Comparison of ENCODE assay signal across 24 mouse cellular contexts in the genomic region with DNA sequence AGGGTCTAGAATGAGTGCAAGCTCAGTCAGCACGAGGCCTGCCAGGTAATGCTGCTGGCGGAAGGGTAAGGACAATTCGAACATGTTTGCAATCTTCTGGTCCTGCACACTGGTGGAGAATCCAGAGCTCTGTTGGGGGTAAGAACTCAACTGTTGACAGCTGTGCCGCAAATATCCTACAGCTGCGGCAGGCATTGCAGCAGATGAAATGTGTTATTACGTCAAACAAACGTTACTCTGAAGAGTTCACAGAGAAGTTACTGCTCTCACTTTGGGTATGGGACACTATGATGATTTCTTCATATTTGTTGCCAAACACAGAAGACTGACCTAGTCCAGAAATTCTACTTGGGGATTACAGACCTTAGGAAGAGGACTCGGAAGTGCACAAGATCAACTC. TPM values are rescaled to one million over a fixed set of nuclear protein-coding genes. Genes with fewer than 3 reads are reported as not detected.
A peak's percentile ranks its signal among the peaks of the same experiment; 100 is the strongest.
DNase-seq lines count a peak whose midpoint lies in the region; ATAC-seq and TF ChIP-seq lines count a peak whose summit lies in the region.
"Had no signal": no experiment of that assay in that cellular context is flagged by ENCODE, and none has a peak within 500 bp of the region (broad histone marks: within the 10 kb centered on the region; RNA-seq: fewer than 3 reads in every experiment).

No protein-coding gene starts in this region.

- H3K36me3 ChIP-seq in embryonic facial prominence, embryonic 14.5 days (ENCODE audit: control insufficient read depth, insufficient read depth, low read length): peaks cover 59% of the 10 kb centered on the region
- peaks cover 85% of the 10 kb centered on the region for H3K36me3 ChIP-seq in embryonic facial prominence, embryonic 10.5 days (replicated peaks)
- H3K36me3 ChIP-seq in lung, embryonic 15.5 days: peaks cover 32% of the 10 kb centered on the region
- H3K36me3 ChIP-seq in lung, postnatal 0 days (ENCODE audit: insufficient read depth, low read length): no peaks in the 10 kb centered on the region
- H3K36me3 ChIP-seq: G1E had no signal

- ATAC-seq in embryonic facial prominence, embryonic 14.5 days (ENCODE audit: low read depth): no peak
- ATAC-seq in lung, embryonic 15.5 days (ENCODE audit: borderline replicate concordance, extremely low read depth, low FRiP score, low TSS enrichment): no peak
- ATAC-seq in lung, postnatal 0 days: peak; percentile 68
- ATAC-seq: activated CD4-positive, CD25-positive, alpha-beta regulatory T cell, adult 4 months; CD4-positive, CD25-positive, alpha-beta regulatory T cell, adult 4 months; forebrain, embryonic 13.5 days; forebrain, embryonic 15.5 days; forebrain, postnatal 0 days; Patski had no signal

- no peak overlapping the region for H3K4me2 ChIP-seq in embryonic facial prominence, embryonic 14.5 days (ENCODE audit: low read depth, low read length)
- no peak overlapping the region for H3K4me2 ChIP-seq in lung, embryonic 15.5 days
- H3K4me2 ChIP-seq in lung, postnatal 0 days (replicated peaks; ENCODE audit: low read depth, low read length): no peak overlapping the region
- H3K4me2 ChIP-seq: embryonic facial prominence, embryonic 13.5 days; forebrain, embryonic 13.5 days; forebrain, embryonic 15.5 days had no signal

- H3K9ac ChIP-seq in embryonic facial prominence, embryonic 14.5 days (ENCODE audit: low read depth, low read length): no peak overlapping the region
- no peak overlapping the region for H3K9ac ChIP-seq in lung, embryonic 15.5 days
- H3K9ac ChIP-seq in lung, postnatal 0 days (replicated peaks; ENCODE audit: low read depth): no peak overlapping the region
- H3K9ac ChIP-seq: embryonic facial prominence, embryonic 13.5 days; forebrain, embryonic 13.5 days; forebrain, embryonic 15.5 days; forebrain, postnatal 0 days had no signal

- H3K4me3 ChIP-seq in embryonic facial prominence, embryonic 14.5 days (ENCODE audit: low read depth, low read length): no peak overlapping the region
- H3K4me3 ChIP-seq in embryonic facial prominence, embryonic 10.5 days: no peak overlapping the region
- no peak overlapping the region for H3K4me3 ChIP-seq in lung, embryonic 15.5 days
- H3K4me3 ChIP-seq in lung, postnatal 0 days (ENCODE audit: low read depth, low read length): no peak overlapping the region
- H3K4me3 ChIP-seq: embryonic facial prominence, embryonic 13.5 days; forebrain, embryonic 13.5 days; forebrain, embryonic 15.5 days had no signal

- peak; percentile 36 for DNase-seq in embryonic facial prominence, embryonic 14.5 days (ENCODE audit: low spot score)
- DNase-seq in embryonic facial prominence, embryonic 10.5 days (ENCODE audit: low spot score): no peak
- DNase-seq in lung, postnatal 36 days: no peak
- DNase-seq in lung, postnatal 0 days (ENCODE audit: low spot score): peak; percentile 73
- DNase-seq in lung, postnatal 10 days: no peak
- DNase-seq: adrenal gland, adult 8-10 months; adrenal gland, postnatal 14 days; adrenal gland, postnatal 36 days; B cell, adult 2 months; cerebellum, adult 11-12 months; cerebellum, adult 2 months; cerebellum, adult 9-10 months; cerebellum, postnatal 10 days; cerebellum, postnatal 25 days; forebrain, postnatal 0 days had no signal

- H3K27me3 ChIP-seq in embryonic facial prominence, embryonic 14.5 days (replicated peaks; ENCODE audit: control insufficient read depth, insufficient read depth, low read length): no peaks in the 10 kb centered on the region
- H3K27me3 ChIP-seq in embryonic facial prominence, embryonic 10.5 days (replicated peaks; ENCODE audit: low read depth, poor library complexity, severe bottlenecking): no peaks in the 10 kb centered on the region
- no peaks in the 10 kb centered on the region for H3K27me3 ChIP-seq in lung, embryonic 15.5 days
- H3K27me3 ChIP-seq in lung, postnatal 0 days (replicated peaks; ENCODE audit: insufficient read depth, low read length): no peaks in the 10 kb centered on the region
- H3K27me3 ChIP-seq: CH12.LX; embryonic facial prominence, embryonic 13.5 days; forebrain, embryonic 13.5 days; forebrain, embryonic 15.5 days; Patski had no signal

- H3K9me3 ChIP-seq in embryonic facial prominence, embryonic 14.5 days (ENCODE audit: control insufficient read depth, low read length): no peaks in the 10 kb centered on the region
- H3K9me3 ChIP-seq in embryonic facial prominence, embryonic 10.5 days: no peaks in the 10 kb centered on the region
- H3K9me3 ChIP-seq in lung, embryonic 15.5 days: no peaks in the 10 kb centered on the region
- no peaks in the 10 kb centered on the region for H3K9me3 ChIP-seq in lung, postnatal 0 days (ENCODE audit: low read length)
- H3K9me3 ChIP-seq: embryonic facial prominence, embryonic 13.5 days; forebrain, embryonic 13.5 days; forebrain, embryonic 15.5 days had no signal

- no peak overlapping the region for H3K27ac ChIP-seq in embryonic facial prominence, embryonic 14.5 days (replicated peaks; ENCODE audit: low read depth, low read length)
- no peak overlapping the region for H3K27ac ChIP-seq in embryonic facial prominence, embryonic 10.5 days (replicated peaks)
- 0 out of 2 replicates have a peak overlapping the region, but pooled peaks have one; percentile 1 for H3K27ac ChIP-seq in lung, embryonic 15.5 days
- H3K27ac ChIP-seq in lung, postnatal 0 days (ENCODE audit: low read length): no peak overlapping the region
- H3K27ac ChIP-seq: embryonic facial prominence, embryonic 13.5 days; forebrain, embryonic 13.5 days; forebrain, embryonic 15.5 days had no signal

- TF ChIP-seq EP300 in lung, postnatal 0 days (IDR thresholded peaks at IDR 0.05): 0 out of 2 replicates have a peak, but pooled peaks have one; percentile 16

- WGBS in embryonic facial prominence, embryonic 14.5 days: 71% methylated on average over 8 of the region's 8 CpGs
- 88% methylated on average over 8 of the region's 8 CpGs for WGBS in embryonic facial prominence, embryonic 10.5 days
- 77% methylated on average over 8 of the region's 8 CpGs for whole genome bisulfite sequencing in lung, embryonic 15.5 days
- WGBS in lung, postnatal 0 days: 77% methylated on average over 8 of the region's 8 CpGs

- no peak for TF ChIP-seq CTCF in lung, postnatal 0 days (IDR thresholded peaks at IDR 0.05)

- no peaks in the 10 kb centered on the region for H3K4me1 ChIP-seq in embryonic facial prominence, embryonic 14.5 days (ENCODE audit: control insufficient read depth, insufficient read depth, low read length)
- H3K4me1 ChIP-seq in embryonic facial prominence, embryonic 10.5 days: peaks cover 9% of the 10 kb centered on the region; the same call in 1 of the 2 replicates
- no peaks in the 10 kb centered on the region for H3K4me1 ChIP-seq in lung, embryonic 15.5 days
- no peaks in the 10 kb centered on the region for H3K4me1 ChIP-seq in lung, postnatal 0 days (ENCODE audit: insufficient read depth, low read depth, low read length)
- H3K4me1 ChIP-seq: forebrain, embryonic 13.5 days; forebrain, embryonic 15.5 days had no signal

RNA-seq across cellular contexts. Expression of a gene that starts 46.1 kb away (rescaled TPM):
- 0.67 and 0.78 TPM in 2 replicates for polyA plus RNA-seq in embryonic facial prominence, embryonic 14.5 days (2014; fragmentation: Nextera tagmentation; extraction: Ambion mirVana)
- polyA plus RNA-seq in embryonic facial prominence, embryonic 10.5 days (2016; fragmentation: Nextera tagmentation; extraction: Ambion mirVana): 1.5 TPM in 2 replicates
- 1.1 and 1.8 TPM in 2 replicates for polyA plus RNA-seq in lung, embryonic 15.5 days (2015; fragmentation: Nextera tagmentation; extraction: Ambion mirVana)
- polyA plus RNA-seq in lung, postnatal 0 days (2015; fragmentation: Nextera tagmentation; extraction: Ambion mirVana): 0.61 and 0.75 TPM in 2 replicates
- polyA plus RNA-seq: activated CD4-positive, CD25-positive, alpha-beta regulatory T cell, adult 4 months; CD4-positive, CD25-positive, alpha-beta regulatory T cell, adult 4 months; G1E; Patski had no signal

Comparison
In these comparisons a context has a peak if more than half of its experiments do, and no peak if none do; other contexts are left out.
1. DNase-seq: peak in embryonic facial prominence, embryonic 14.5 days (single experiment) and lung, postnatal 0 days (single experiment); none in embryonic facial prominence, embryonic 10.5 days (single experiment), lung, postnatal 36 days (single experiment) and lung, postnatal 10 days (single experiment).